Mouse (Mus musculus) lung, adult 18-20 months (tissue): Measurements from ENCODE around the gene 2310057N15Rik.
"Not testable (repeated sequence)": the region's sequence is repeated elsewhere in the genome, so short reads cannot be mapped to it uniquely, and the experiment has no call there.

ENCODE experiments used
- DNase-seq, 2 experiments: peaks; one replicate each; pipeline ENCODE4 v3.0.0; 2022; ENCODE audit warnings: mixed read lengths in 2 of 2

2310057N15Rik gene

GRCm38 (mm10) chr16:88774106-88774505 is at the start of gene 2310057N15Rik:
Gene 2310057N15Rik, minus strand, starts transcription at chr16:88774206.
- no peak for DNase-seq

GRCm38 (mm10) chr16:88823736-88824135 is 49.7 kb upstream of the 2310057N15Rik start:
- no peak for DNase-seq

GRCm38 (mm10) chr16:88820066-88820465 is 46.1 kb upstream of the 2310057N15Rik start, which contains the start of gene Krtap15:
Gene Krtap15, plus strand, starts transcription at chr16:88820215.
- no peak for DNase-seq

- DNase-seq = no peak
These were observed 37.8 kb upstream of the 2310057N15Rik start, which contains the start of gene Gm20741 for GRCm38 (mm10) chr16:88811827-88812226. Gene Gm20741, minus strand, starts transcription at chr16:88812220.

- DNase-seq = no peak
These were observed 12.8 kb upstream of the 2310057N15Rik start for GRCm38 (mm10) chr16:88786786-88787185.

GRCm38 (mm10) chr16:88777596-88777995 is 3.6 kb upstream of the 2310057N15Rik start, which contains the start of gene Gm5965:
Gene Gm5965, plus strand, starts transcription at chr16:88777896.
- DNase-seq = no peak

GRCm38 (mm10) chr16:88758547-88758946 is 15.5 kb downstream of the 2310057N15Rik start, which contains the start of gene 2310034C09Rik:
Gene 2310034C09Rik, plus strand, starts transcription at chr16:88758847.
- not testable (repeated sequence) for DNase-seq

GRCm38 (mm10) chr16:88751535-88751934 is 22.5 kb downstream of the 2310057N15Rik start, which contains the start of gene Krtap13:
Gene Krtap13, minus strand, starts transcription at chr16:88751635.
- DNase-seq = not testable (repeated sequence)

- no peak for DNase-seq
These were observed 26.1 kb downstream of the 2310057N15Rik start for GRCm38 (mm10) chr16:88747943-88748342.

GRCm38 (mm10) chr16:88744750-88745340 is 29.2 kb downstream of the 2310057N15Rik start:
- DNase-seq = peak in 1 of 2 experiments; percentile 18

GRCm38 (mm10) chr16:88735391-88735790 is 38.6 kb downstream of the 2310057N15Rik start:
- no peak for DNase-seq

GRCm38 (mm10) chr16:88728812-88729275 is 45.2 kb downstream of the 2310057N15Rik start, which contains the start of gene Krtap13-1:
Gene Krtap13-1, plus strand, starts transcription at chr16:88728862.
- no peak for DNase-seq
